Mouse (Mus musculus): ENCODE results near the gene Gm4836.
"Not testable (repeated sequence)": the region's sequence is repeated elsewhere in the genome, so short reads cannot be mapped to it uniquely, and the experiment has no call there.

Gene Gm4836

DNA sequence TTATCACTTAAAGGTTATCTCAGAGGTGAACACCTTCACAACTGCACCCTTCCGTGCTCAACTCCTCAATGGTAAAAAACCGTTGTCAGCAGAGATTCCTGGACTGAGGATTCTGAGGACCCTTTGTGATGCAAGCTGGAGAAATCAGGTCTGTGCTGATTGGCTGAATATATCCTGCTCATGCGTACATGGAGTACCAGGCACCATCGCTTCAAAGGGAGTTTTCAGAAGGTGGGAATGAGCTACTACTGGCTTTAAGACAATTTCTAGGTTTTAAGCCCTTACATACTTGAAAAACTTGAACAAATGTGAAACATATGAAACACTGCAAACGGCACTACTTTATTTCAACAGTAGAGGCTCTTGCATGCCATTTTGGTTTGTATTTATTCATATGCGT, at the start of gene Gm4836:
Gene Gm4836, minus strand, starts transcription at position 101 of the 400 bp plus-strand sequence.
- not testable (repeated sequence) for DNase-seq (ENCODE audit: low read depth, low spot score)

All from brain, adult 2 months (tissue).